Comparison of ENCODE assay signal across 8 mouse cellular contexts in genomic region chr4:117914591-117915442, GRCm38 (mm10). TPM values are rescaled to one million over a fixed set of nuclear protein-coding genes. Genes with fewer than 3 reads are reported as not detected.
DNase-seq lines count a peak whose midpoint lies in the region; ATAC-seq lines count a peak whose summit lies in the region.

Gene Ipo13, minus strand, starts transcription at chr4:117914999.

- H3K27me3 ChIP-seq in hindbrain, embryonic 13.5 days = no peaks in the 10 kb centered on the region

- under 1% methylated on average over 61 of the region's 61 CpGs for WGBS in hindbrain, embryonic 13.5 days

- peak within 1 kb of the TSS; percentile 100 for H3K4me2 ChIP-seq in hindbrain, embryonic 13.5 days

- H3K9ac ChIP-seq in hindbrain, embryonic 13.5 days = peak within 1 kb of the TSS; percentile 97

- DNase-seq in NIH3T3 (ENCODE audit: low read depth) = peak; percentile 95
- DNase-seq in cerebellum, postnatal 10 days = peak; percentile 96
- DNase-seq in frontal cortex, postnatal 14 days (ENCODE audit: low spot score in 2 of 2) = peak; percentile 88
- peak; percentile 84 to 99 for DNase-seq in layer of hippocampus, postnatal 25 days (ENCODE audit: extremely low spot score in 1 of 2, low spot score in 1 of 2)
- peak; percentile 93 for DNase-seq in lung, postnatal 25 days (ENCODE audit: low spot score)
- peak; percentile 95 for DNase-seq in retina, embryonic 14.5 days (ENCODE audit: low spot score)
- DNase-seq in thymus, postnatal 4 days = peak; percentile 92

- ATAC-seq in hindbrain, embryonic 13.5 days (ENCODE audit: low FRiP score) = peak; percentile 95

- no peaks in the 10 kb centered on the region for H3K9me3 ChIP-seq in hindbrain, embryonic 13.5 days

- peaks cover 21% of the 10 kb centered on the region for H3K36me3 ChIP-seq in hindbrain, embryonic 13.5 days

- H3K4me3 ChIP-seq in hindbrain, embryonic 13.5 days = peak within 1 kb of the TSS; percentile 92

- peaks cover 52% of the 10 kb centered on the region for H3K4me1 ChIP-seq in hindbrain, embryonic 13.5 days (replicated peaks)

- H3K27ac ChIP-seq in hindbrain, embryonic 13.5 days = peak within 1 kb of the TSS; percentile 88

RNA-seq across cellular contexts. Expression of gene Ipo13, which starts in this region (rescaled TPM):
- 64.4 and 74.5 TPM in 2 replicates for polyA plus RNA-seq in hindbrain, embryonic 13.5 days (2015; fragmentation: Nextera tagmentation; extraction: Ambion mirVana)
- total RNA-seq in layer of hippocampus, postnatal 25 days (2021) = 100 to 1,000 TPM; 131 to 146 TPM

Comparison
In these comparisons a context has a peak if more than half of its experiments do, and no peak if none do; other contexts are left out.
1. Peak in every context shown above with its lines: DNase-seq, ATAC-seq, H3K4me3 ChIP-seq and H3K27ac ChIP-seq.